Mouse (Mus musculus): Measurements from ENCODE around the gene Tmtc2.

- no peak for TF ChIP-seq POLR2A (IDR thresholded peaks at IDR 0.05; ENCODE audit: extremely low read depth, insufficient read depth, low read length)
- TF ChIP-seq CTCF (IDR thresholded peaks at IDR 0.05; ENCODE audit: low read depth, low read length): no peak
Measured at GRCm38 (mm10) chr10:105405856-105406527, 168.3 kb downstream of the Tmtc2 start.
